Mouse (Mus musculus): ENCODE results near the gene Znhit2.

The Znhit2 gene

DNA sequence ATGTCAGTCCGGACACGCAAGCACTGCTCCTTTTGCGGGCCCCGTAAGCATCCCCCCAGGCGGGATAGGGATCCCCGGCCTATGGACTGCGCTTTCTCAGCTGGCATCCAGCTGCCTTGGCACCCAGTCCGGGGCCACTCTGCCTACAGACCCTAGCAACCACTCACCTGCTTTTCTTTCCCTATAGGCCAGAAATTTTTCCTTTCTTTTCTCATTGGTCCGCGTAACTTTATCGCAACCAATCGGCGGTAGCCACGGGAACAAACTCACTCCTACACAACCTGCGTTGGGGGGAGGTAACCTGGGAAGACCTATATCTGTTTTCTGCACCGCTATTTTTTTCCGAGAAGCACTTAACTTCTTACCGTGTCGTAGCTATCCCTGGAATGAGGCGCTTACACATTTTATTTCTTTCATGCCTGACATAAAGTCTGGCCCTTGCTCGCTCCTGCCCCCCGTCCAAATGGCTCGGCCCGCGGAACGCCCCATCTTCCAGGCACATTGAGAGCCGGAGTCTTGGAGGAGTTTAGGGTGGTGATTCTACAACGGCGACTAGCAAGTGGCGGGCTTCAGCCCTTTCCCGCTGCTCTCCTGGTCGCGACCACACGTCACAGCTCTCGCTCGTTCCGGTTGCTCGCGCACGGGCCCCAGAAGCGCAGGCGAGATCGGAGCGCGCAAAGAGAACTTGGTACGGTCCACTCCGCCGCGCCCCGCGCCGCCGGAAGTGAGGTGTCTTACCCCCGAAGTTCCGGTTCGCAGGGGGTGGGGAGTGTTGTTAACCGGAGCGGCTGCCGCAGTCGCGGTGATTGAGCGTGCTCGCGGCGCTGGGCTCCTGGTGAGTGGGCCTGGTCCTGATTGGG, 14.5 kb upstream of the Znhit2 start, which contains the start of gene Syvn1:
TSS of gene Syvn1 (plus strand) at position 283 of the 860 bp plus-strand sequence.
- peak; percentile 90 to 95 for DNase-seq (ENCODE audit: low spot score in 2 of 2)

DNA sequence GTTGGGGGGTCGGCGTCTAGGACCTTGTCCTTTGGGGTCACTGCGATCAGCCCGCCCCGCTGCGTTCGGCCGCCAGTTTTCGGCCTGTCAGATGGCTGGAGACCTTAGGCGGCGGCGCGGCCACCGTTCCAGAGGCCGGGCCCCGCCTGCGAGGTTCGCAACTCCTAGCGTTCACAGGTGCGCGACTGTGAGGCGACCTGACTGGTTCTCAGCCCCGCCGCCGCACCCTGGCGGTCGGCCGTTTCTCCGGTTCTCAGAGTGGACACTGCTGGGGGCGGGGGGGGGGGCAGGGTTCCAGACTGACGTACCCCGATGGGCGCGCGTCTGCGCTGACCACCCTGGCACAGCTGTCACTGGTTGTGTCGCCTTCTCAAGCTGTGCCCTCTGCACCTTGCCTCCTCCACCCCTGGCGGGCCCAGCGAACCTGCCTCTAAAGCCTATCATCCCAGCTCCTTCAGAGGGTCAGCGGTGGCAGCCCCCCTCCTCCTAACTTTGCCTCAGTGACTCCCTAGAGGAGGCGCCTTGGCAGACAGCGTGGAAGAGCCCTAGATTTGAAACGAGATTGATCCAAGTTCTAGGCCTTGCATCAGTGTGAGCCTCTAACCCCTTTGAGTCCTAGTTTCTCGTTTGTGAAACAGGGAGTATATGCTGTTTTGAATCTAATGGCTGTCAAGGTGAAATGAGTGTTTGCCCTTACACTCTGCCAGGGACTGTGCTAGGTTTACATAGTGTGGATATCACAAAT, 13.7 kb upstream of the Znhit2 start:
- peak in 1 of 2 experiments; percentile 74 for DNase-seq (ENCODE audit: low spot score in 2 of 2)

DNA sequence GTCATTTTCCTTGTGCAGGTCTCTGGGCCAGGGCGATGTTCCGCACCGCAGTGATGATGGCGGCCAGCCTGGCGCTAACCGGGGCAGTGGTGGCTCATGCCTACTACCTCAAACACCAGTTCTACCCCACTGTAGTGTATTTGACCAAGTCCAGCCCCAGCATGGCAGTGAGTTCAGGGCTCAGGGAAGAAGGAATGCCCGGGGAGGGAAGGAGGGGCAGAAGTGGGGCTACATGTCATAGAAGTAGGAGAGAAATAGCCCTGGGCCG, 13.2 kb upstream of the Znhit2 start:
- DNase-seq (ENCODE audit: low spot score in 2 of 2), result peak in 1 of 2 experiments; percentile 67

DNA sequence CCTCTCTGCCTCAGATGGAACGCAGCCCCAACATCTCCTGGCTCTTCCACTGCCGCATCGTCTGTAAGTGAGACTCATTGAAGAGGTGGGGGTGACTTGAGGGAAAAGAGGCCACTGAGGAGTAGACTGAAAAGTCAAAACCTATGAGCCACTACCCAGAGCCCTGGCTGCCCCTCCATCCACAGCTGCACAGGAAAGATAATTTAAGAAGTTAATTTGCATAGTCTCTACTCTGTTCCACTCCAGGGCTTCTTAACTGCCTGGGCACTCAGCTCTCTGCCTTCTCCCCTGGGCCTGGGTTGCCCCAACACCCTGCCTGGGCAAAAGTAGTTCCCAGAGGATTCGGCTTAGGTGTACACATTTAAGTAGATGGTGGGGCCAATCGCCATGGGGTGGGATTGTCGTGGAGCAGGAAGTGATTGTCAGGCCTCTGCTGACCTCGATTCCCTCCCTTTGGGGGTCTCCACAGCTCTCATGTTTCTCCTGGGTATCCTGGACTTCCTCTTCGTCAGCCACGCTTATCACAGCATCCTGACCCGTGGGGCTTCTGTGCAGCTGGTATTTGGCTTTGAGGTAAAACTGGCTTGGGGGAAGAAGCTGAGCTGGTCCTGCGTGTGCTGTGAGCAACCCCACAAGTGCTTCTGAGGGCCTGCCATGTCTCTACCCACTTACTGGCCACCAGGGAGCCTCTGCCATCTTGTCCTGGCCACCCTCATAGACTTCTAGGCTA, 12.1 kb upstream of the Znhit2 start:
- DNase-seq (ENCODE audit: low spot score in 2 of 2), result peak in 1 of 2 experiments; percentile 50

DNA sequence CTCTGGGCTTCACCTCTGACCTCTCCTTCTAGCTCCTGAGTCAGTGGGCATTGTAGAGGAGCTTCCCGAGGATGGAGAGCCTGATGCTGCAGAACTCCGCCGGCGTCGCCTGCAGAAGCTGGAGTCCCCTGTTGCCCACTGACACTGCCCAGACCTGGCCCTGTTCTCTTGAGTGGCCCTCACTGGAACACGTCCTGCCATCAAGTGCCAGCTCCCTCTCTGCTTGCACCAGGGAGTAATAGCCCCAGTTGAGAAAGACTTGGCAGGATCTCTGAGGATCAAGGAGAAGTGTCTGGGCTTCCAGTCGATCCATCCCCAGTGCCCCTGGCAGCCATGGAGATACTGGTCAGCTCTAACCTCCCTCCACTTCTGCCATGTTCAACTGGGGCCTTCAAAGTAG, 8.5 kb upstream of the Znhit2 start:
- no peak for DNase-seq (ENCODE audit: low spot score in 2 of 2)

DNA sequence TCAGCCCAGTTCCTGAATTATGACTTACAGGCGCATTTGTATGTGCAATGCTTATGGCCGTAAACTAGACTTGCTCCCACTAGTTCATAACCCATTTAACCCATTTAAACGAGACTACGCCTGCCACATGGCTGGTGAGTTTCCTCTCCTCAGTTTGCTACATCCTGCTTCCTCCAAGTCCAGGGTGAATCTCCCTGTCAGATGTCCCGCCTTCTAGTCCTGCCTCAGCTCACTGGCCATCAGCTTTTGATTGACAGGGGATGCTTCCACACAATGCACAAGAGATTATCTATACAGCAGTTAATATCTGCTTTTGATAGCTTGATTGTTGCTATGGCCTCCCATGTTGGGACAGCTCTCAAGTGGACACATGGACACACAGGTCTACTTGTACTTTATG, 6.7 kb upstream of the Znhit2 start:
- no peak for DNase-seq (ENCODE audit: low spot score in 2 of 2)

DNA sequence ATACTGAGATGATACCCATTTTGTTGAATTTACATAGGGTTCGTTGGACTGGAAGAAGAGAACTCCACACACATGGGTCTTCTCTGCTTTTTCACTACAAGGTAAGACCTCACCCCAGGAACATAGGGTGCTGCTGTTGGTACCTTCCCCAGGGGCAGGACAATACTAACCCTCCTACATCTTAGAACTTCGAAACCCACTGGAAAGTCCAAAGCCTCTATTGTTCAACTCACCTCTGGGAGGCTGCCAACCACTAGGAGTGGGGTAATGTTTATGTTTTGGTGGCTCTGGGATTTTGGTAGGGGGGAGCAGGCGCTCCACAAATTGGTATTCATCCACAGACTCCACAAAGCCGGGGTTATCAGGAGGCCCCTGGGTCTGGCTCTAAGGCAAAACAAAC, 4.3 kb upstream of the Znhit2 start:
- no peak for DNase-seq (ENCODE audit: low spot score in 2 of 2)

DNA sequence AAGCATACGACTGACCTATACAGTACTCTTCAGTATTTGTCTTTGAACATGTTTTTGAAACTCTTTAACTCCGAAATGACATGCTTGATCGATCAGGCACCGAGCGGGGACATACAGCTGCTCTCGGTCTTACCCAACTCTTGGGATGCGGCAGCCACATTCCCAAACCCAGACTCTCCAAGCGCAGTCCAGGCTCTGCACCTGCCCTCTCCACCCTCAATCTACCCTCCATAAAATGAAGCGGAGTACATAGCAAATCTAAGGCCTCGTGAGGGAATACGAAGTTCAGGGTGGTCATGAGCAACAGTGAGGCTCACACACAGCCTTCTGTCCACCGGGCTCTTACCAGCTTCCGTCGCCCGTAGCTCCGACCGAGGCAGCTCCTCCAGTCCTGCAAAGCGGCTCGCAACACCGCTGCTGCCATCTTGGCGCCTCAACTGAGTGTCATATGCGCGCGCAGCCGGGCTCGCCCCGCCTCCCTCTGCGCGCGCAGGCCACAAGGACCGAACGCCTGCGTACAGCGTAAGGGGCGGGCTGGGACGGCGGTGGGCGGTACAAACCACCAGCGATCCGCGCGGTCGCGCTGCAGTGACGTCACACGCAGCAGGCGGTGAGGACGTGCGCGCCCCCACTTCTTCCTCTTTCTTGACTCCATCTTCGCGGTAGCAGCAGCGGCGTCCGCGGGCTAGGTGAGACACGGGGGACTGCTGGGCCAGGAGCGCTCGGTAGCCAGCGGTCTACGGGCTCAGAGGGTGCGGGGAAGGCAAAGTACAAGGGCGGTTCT, 3.5 kb upstream of the Znhit2 start, which contains the start of the genes Mrpl49 and Fau:
TSS of gene Mrpl49 (minus strand) at position 473 of the 784 bp plus-strand sequence.
TSS of gene Fau (plus strand) at position 532 of the 784 bp plus-strand sequence.
- peak; percentile 99 to 100 for DNase-seq (ENCODE audit: low spot score in 2 of 2)

DNA sequence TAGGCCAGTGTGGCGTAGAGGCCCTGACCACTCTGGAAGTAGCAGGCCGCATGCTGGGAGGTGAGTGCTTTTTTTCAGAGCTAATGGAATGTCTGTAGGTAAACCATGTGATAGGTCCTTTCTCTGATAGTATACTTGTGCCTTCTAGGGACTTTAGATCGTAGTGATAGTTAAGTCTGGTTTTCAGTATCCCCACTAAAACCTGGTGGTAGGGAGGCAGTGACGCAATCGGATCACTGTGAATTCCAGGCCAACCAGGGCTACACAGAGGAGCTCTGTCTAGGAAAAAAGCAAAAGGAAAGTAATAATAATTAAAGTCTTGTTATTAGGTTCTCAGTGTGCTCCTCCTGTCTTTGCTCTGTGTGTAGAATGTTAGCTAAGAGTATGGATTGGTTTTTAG, 2.5 kb upstream of the Znhit2 start:
- DNase-seq (ENCODE audit: low spot score in 2 of 2), result no peak

DNA sequence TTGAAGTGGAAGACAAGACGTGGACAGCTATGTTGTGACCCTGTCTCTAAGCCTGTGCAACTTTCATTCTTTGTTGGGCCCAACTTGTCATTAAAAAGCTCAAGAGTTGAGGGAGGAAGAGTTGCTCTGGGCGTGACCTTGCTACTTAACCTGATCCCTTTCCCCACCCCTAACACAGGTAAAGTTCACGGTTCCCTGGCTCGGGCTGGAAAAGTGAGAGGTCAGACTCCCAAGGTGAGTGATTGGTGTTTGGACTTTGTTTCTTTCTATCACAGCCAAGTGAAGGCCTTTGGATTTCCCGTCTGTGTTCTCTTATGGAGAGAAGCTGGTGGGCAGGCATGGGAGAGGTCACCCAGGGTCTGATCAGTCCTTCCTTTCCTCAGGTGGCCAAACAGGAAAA, 2.0 kb upstream of the Znhit2 start:
- no peak for DNase-seq (ENCODE audit: low spot score in 2 of 2)

DNA sequence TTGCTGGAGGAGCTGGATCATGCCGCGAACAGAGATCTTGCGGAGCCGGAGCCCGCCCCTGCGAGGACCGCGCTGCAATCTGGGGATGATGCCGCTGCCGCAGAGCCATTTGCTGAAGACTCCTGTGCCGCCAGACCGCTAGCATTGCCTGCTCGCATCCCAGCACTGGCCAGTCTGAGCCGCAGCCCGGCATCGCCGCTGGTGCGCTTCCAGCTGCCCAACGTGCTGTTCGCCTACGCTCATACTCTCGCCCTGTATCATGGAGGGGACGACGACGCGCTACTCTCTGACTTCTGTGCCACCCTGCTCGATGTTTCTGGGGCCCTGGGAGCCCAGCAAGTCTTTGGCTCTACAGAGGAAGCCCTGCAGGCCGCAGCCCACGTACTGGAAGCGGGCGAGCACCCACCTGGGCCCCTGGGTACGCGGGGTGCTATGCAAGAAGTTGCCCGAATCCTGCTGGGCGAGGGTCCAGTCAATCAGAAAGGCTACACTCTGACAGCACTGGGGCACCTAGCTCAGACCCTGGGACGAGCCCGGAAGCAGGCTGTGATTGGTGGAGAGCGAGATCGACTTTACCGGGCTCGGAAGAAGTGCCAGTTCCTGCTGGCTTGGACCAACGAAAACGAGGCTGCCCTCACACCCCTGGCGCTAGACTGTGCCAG, 780 bp downstream of the Znhit2 start:
- peak; percentile 60 to 82 for DNase-seq (ENCODE audit: low spot score in 2 of 2)

DNA sequence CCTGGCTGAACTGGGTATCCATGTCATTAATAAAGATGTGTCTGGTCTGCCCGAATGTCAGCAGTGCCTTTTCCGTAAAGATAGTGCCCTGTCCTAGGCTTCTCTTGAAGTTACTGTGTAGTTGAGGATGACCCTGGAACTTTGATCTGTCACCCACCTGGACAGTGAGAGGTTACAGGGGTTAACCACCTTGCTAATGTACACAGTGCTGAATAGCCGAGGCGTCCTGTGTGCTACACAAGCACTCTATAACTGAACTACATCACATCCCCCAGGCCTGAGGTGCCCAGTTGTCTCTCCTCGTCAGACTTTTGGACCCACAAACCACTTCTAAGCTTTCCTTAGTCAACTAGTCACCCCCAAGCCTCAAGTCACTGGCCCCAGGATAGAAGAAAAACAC, 1.4 kb downstream of the Znhit2 start:
- DNase-seq (ENCODE audit: low spot score in 2 of 2), result no peak

DNA sequence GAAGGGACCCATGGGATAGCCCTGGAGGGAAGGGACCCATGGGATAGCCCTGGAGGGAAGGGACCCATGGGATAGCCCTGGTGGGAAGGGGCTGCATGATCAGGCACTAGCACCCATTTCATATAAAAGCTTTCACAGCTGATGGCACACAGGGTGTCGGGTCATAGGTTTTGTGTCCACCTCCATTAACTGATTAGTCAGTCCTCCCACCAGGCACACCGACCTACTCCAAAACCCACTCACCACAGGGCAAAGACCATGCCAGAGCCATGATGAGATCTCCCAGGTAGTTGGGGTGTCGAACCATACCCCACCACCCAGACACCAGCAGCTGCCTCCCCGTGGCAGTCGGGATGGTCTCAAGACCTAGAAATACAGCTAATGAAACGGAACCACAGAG, 2.1 kb downstream of the Znhit2 start:
- DNase-seq (ENCODE audit: low spot score in 2 of 2), result no peak

DNA sequence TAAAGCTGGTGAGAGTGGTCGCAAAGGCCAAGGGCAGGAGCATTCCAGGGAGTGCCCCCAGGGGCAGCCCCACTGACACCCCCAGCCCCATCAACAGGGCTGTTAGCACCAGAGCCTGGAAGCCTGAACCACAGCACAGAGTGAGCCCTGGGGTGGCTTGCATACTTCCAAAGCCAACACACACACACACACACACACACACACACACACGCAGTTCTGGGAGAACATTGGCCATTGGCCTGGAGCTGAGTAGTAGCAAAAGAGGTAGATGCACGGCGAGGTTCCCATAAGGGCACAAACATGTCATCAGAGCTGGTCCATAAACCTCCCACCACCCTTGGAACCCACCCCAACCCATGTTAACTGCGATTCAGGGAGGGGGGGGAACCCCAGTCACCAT, 5.6 kb downstream of the Znhit2 start:
- DNase-seq (ENCODE audit: low spot score in 2 of 2), result peak in 1 of 2 experiments; percentile 64

DNA sequence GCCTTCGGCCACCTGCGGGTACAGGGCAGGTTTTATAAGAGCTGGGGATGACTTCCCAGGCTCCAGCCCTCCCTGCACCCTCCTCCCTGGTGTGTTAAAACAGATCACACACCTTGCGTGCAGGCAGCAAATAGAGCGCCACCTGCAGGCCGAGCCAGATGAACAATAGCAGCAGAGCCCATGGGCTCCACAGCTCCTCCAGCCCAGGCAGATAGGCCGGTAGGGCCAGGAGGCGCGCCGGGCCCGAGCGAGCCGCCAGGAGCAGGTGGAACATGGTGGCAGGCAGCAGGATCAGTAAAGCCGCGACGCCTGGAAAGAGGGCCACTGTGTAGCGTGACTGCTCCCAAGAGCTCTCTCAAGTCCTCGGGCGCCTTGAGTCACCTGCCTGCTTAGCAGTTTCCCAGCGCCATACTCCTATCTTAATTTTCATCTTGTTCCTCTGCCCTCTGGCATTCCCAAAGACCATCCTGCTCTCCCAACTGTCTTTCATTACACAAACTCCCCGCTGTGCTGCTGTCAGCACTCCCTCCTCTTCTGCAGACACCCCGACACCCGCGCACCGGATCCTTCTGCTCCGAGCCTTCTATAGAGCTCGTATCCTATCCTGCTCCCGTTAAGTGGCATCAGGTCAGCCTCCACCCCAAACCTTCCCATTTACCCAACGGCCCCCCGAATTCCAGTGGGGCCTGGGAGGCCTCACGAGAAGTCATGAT, 6.2 kb downstream of the Znhit2 start:
- peak; percentile 87 to 96 for DNase-seq (ENCODE audit: low spot score in 2 of 2)

DNA sequence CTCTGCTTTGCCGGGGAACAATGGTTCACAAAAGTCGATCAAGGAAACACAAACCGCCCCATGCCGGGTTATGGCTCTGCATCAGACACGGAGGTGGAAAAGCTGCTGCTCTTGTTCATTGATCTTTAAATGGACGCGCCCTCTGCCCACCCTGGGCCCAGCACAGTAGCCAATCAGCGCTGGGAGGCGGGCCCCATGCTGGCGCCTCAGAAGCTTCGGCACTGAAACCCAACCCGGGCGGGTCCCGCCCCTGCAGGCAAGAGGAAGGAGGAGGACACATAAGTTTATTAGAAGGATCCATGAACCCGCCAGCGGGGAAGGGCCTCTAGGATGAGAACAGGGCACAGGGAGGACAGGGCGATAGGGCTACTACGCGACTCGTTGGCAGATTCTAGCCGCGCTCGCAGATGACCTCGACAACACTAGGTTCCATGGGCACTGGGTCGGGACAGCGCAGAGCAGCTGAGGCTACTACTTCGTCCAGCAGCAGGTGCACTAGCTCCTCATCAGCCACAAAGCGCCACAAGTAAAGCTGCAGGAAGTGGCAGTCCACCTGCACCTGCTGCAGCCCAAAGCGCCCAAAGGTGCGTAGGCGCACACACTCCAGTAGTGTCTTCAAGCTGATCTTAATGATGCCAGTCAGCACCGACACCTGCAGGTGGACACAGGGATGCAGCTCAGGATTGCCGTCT, 6.9 kb downstream of the Znhit2 start, which contains the start of gene Tm7sf2:
TSS of gene Tm7sf2 (minus strand) at position 650 of the 692 bp plus-strand sequence.
- peak; percentile 90 to 93 for DNase-seq (ENCODE audit: low spot score in 2 of 2)

DNA sequence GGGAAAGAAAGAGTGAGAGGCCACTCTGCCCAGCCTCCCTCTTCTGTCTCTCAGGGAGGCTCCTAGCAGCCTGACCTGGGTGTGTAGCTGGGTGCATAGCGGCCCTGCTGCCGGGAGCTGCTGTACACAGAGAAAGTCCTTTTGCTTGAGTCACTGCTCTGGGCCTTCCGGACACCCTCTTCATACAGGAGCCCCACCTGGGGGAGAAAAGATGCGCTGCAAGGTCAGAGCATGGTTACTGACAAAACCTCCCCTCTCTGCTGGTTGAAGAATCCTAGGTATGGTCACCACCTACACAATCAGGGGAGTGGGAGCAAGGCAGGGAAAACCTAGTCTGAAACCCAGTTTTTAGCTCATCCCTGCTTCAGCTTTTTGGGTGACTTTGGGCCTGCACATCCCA, 8.0 kb downstream of the Znhit2 start:
- peak in 1 of 2 experiments; percentile 74 for DNase-seq (ENCODE audit: low spot score in 2 of 2)

DNA sequence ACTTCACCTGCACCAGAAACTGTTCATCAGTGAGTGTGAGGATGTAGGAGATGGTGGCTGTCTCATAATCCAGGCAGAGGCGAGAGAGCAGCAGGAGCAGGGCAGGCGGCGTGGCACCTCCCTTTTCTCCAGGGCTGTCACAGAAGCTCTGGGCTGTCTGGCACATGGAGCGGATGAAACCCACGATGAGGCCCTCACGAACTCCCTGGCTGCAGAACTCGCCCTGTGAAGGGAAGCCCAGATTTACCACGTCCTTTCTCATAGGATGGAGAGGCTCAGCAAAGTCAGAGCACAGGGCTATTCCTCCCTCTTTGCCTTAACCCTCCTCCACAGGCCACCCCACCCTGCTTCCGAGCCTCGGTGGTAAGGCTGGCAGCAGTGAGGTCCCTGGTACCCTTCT, 8.9 kb downstream of the Znhit2 start:
- no peak for DNase-seq (ENCODE audit: low spot score in 2 of 2)

DNA sequence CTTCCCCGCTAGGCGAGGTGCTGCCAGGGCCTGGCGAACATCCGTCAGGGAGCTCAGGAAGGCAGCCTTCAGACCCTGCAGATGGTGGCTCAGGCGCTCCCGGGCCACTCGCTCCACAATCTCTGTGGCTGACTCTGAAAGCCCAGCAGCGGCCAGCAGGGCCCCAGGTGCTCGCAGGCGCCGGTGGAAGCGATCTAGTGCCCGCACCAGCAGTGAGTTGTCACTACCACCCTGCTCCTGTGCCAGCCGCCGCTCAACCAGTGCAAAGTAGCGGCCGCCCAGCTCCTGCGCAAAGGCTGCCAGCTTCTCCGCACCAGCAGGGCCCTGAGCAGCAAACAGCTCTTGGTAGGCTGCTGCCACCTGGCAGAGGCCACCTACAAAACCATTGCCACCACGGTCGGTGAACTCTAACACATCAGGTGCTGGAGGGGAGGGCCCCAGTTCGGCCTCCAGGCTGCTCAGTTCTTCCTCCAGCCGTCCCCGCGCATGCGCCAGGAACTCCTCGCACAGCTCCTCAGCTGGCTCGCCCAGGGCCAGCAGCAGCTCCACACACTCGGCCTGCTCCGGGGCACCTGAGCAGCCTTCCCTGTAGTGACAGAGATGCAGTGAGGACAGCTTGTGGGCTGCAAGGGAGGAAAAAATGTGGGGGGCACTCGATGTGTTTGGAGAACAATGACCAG, 9.7 kb downstream of the Znhit2 start:
- DNase-seq (ENCODE audit: low spot score in 2 of 2), result no peak
